Mouse (Mus musculus): ENCODE results near the gene Syk. TPM values are rescaled to one million over a fixed set of nuclear protein-coding genes. Genes with fewer than 3 reads are reported as not detected.

Gene Syk
- polyA plus RNA-seq, 1 experiment from 2014 or later: 7.5 TPM

GRCm38 (mm10) chr13:52631624-52632023 is 48.7 kb downstream of the Syk start:
- no peak overlapping the region for H3K4me2 ChIP-seq (replicated peaks; ENCODE audit: low read depth, low read length)
- no peaks in the 10 kb centered on the region for H3K36me3 ChIP-seq (ENCODE audit: insufficient read depth, low read length)
- ATAC-seq (ENCODE audit: low FRiP score, low TSS enrichment): no peak
- WGBS: 68% methylated on average over 4 of the region's 4 CpGs
- H3K4me1 ChIP-seq (ENCODE audit: insufficient read depth, low read length): no peaks in the 10 kb centered on the region
- H3K4me3 ChIP-seq (ENCODE audit: low read length): no peak overlapping the region
- no peaks in the 10 kb centered on the region for H3K9me3 ChIP-seq (ENCODE audit: low read length)
- H3K27ac ChIP-seq (ENCODE audit: low read length): no peak overlapping the region
- H3K27me3 ChIP-seq (ENCODE audit: insufficient read depth, low read length): no peaks in the 10 kb centered on the region
- H3K9ac ChIP-seq (replicated peaks; ENCODE audit: low read length): no peak overlapping the region

GRCm38 (mm10) chr13:52635484-52635883 is 52.5 kb downstream of the Syk start:
- Histone ChIP-seq H3K27ac (ENCODE audit: low read length) (no peak overlapping the region), H3K4me3 (ENCODE audit: low read length) (no peak overlapping the region), H3K9ac (replicated peaks; ENCODE audit: low read length) (no peak overlapping the region), H3K9me3 (ENCODE audit: low read length) (no peaks in the 10 kb centered on the region), H3K4me2 (replicated peaks; ENCODE audit: low read depth, low read length) (no peak overlapping the region), H3K27me3 (ENCODE audit: insufficient read depth, low read length) (no peaks in the 10 kb centered on the region), H3K4me1 (ENCODE audit: insufficient read depth, low read length) (no peaks in the 10 kb centered on the region), H3K36me3 (ENCODE audit: insufficient read depth, low read length) (no peaks in the 10 kb centered on the region)
- WGBS: 74% methylated on average over 3 of the region's 3 CpGs
- no peak for ATAC-seq (ENCODE audit: low FRiP score, low TSS enrichment)

DNA sequence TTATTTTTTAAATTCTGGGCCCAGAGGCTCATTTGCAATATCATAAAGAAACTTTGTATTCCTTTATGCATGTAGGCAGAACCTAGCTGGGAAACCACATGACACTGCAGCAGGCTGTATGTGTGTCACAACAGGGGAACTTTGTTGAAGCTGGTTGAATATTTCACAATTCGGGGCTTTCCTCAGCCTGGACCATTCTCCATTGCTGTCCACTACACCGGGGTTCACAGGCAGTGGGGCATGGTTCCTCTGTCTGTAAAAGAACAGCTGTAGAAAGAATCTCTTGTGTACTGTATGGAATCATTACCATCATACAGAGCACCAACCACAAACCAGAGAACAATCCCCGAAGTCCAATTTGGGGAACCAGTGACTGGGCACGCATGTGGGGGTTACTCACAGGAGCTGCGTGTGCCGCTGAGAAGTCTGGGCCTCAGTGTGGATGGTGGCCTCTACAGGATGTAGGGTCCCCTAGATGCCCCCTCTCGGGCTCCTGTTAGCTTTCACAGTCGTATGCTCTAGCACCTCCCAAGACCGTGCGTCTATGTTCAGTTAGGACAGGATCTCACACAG is 53.3 kb downstream of the Syk start:
- no peak for ATAC-seq (ENCODE audit: low FRiP score, low TSS enrichment)
- 68% methylated on average over 10 of the region's 10 CpGs for WGBS

GRCm38 (mm10) chr13:52646566-52646965 is 63.6 kb downstream of the Syk start:
- Histone ChIP-seq H3K9me3 (ENCODE audit: low read length) (no peaks in the 10 kb centered on the region), H3K36me3 (ENCODE audit: insufficient read depth, low read length) (no peaks in the 10 kb centered on the region), H3K27me3 (ENCODE audit: insufficient read depth, low read length) (no peaks in the 10 kb centered on the region), H3K4me3 (ENCODE audit: low read length) (no peak overlapping the region), H3K27ac (ENCODE audit: low read length) (no peak overlapping the region), H3K9ac (replicated peaks; ENCODE audit: low read length) (no peak overlapping the region), H3K4me1 (ENCODE audit: insufficient read depth, low read length) (0 out of 2 replicates have a peak, but pooled peaks cover 4% of the 10 kb centered on the region), H3K4me2 (replicated peaks; ENCODE audit: low read depth, low read length) (no peak overlapping the region)
- no peak for ATAC-seq (ENCODE audit: low FRiP score, low TSS enrichment)
- WGBS: 81% methylated on average over 3 of the region's 3 CpGs

More for the DNA sequence above, 53.3 kb downstream of the Syk start:
- H3K36me3 ChIP-seq (ENCODE audit: insufficient read depth, low read length): no peaks in the 10 kb centered on the region
- no peaks in the 10 kb centered on the region for H3K9me3 ChIP-seq (ENCODE audit: low read length)
- H3K4me3 ChIP-seq (ENCODE audit: low read length): no peak overlapping the region
- no peak overlapping the region for H3K27ac ChIP-seq (ENCODE audit: low read length)
- H3K4me2 ChIP-seq (replicated peaks; ENCODE audit: low read depth, low read length): no peak overlapping the region
- H3K27me3 ChIP-seq (ENCODE audit: insufficient read depth, low read length): no peaks in the 10 kb centered on the region
- H3K9ac ChIP-seq (replicated peaks; ENCODE audit: low read length): no peak overlapping the region
- no peaks in the 10 kb centered on the region for H3K4me1 ChIP-seq (ENCODE audit: insufficient read depth, low read length)

DNA sequence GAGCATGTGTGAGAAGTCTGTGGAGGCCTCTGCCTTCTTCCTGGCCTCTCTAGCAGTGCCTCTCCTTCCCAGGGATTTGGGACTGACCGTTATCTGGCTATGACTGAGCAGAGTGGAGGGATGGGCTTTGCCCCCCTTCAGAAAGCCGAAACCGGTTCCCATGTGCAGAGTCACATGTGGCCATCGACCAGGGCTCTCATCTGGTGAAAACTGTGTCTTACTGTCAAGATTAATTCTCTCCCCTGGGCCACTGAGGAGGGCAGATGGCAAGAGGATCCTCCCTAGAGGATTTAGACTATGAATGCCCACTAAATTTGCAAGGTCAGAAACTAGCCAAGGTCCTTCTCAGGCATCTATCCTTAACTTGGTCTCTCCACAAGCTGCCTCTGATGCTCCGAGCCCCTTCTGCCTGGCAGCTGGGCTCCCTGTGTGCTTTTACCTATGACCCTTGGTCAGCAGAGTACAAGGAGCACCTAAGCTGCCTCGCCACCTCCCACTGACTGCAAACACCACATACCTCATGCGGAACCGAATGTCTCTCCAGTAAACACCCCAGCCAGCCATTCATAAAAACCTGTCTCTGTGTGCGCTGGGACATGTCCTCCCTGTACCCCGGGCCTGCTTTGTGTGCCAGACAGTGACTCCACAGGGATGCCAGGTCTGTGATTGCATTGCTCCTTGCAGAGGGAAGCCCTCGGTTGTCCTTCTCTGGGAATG is 65.2 kb downstream of the Syk start:
- no peak overlapping the region for H3K9ac ChIP-seq (replicated peaks; ENCODE audit: low read length)
- no peak overlapping the region for H3K4me2 ChIP-seq (replicated peaks; ENCODE audit: low read depth, low read length)
- no peaks in the 10 kb centered on the region for H3K9me3 ChIP-seq (ENCODE audit: low read length)
- H3K4me1 ChIP-seq (ENCODE audit: insufficient read depth, low read length): peaks cover 10% of the 10 kb centered on the region; the same call in 1 of the 2 replicates
- H3K27ac ChIP-seq (ENCODE audit: low read length): no peak overlapping the region
- no peak overlapping the region for H3K4me3 ChIP-seq (ENCODE audit: low read length)
- no peaks in the 10 kb centered on the region for H3K36me3 ChIP-seq (ENCODE audit: insufficient read depth, low read length)
- 43% methylated on average over 11 of the region's 11 CpGs for WGBS
- no peaks in the 10 kb centered on the region for H3K27me3 ChIP-seq (ENCODE audit: insufficient read depth, low read length)
- ATAC-seq (ENCODE audit: low FRiP score, low TSS enrichment): 0 out of 2 replicates have a peak, but pooled peaks have one; percentile 41

DNA sequence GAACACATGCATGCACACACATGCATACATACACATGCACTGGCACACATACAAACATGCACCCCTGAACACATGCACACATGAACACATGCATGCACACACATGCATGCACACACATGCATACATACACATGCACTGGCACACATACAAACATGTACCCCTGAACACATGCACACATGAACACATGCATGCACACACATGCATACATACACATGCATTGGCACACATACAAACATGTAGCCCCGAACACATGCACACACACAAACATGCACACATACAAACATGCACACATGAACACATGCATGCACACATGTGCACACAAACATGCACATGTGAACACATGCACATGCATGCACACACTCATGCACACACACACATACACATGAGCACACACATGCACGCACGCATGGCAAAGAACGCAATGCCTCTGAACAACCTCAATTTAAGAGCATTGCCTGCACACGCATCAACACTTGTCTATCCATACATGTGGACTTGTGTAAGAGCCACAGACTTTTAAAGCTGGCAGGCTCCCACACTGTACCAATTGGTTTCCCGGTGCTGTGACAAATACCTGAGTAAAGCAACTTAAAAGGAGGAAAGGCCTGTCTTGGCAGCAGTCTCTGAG is 66.9 kb downstream of the Syk start:
- 97% methylated on average over 6 of the region's 6 CpGs for WGBS
- H3K9me3 ChIP-seq (ENCODE audit: low read length): no peaks in the 10 kb centered on the region

GRCm38 (mm10) chr13:52651383-52652252 is 68.6 kb downstream of the Syk start:
- WGBS: 26% methylated on average over 11 of the region's 12 CpGs
- peaks cover 6% of the 10 kb centered on the region; the same call in 1 of the 2 replicates for H3K27me3 ChIP-seq (ENCODE audit: insufficient read depth, low read length)
- H3K9me3 ChIP-seq (ENCODE audit: low read length): no peaks in the 10 kb centered on the region
- H3K27ac ChIP-seq (ENCODE audit: low read length): no peak overlapping the region
- H3K9ac ChIP-seq (replicated peaks; ENCODE audit: low read length): no peak overlapping the region
- no peaks in the 10 kb centered on the region for H3K36me3 ChIP-seq (ENCODE audit: insufficient read depth, low read length)
- H3K4me3 ChIP-seq (ENCODE audit: low read length): no peak overlapping the region
- peak overlapping the region; percentile 27; the same call in 1 of the 2 replicates for H3K4me2 ChIP-seq (replicated peaks; ENCODE audit: low read depth, low read length)
- H3K4me1 ChIP-seq (ENCODE audit: insufficient read depth, low read length): peaks cover 10% of the 10 kb centered on the region; the same call in 1 of the 2 replicates
- ATAC-seq (ENCODE audit: low FRiP score, low TSS enrichment): no peak; the same call in 1 of the 2 replicates

More for the DNA sequence above, 66.9 kb downstream of the Syk start:
- H3K9ac ChIP-seq (replicated peaks; ENCODE audit: low read length): no peak overlapping the region
- no peaks in the 10 kb centered on the region for H3K36me3 ChIP-seq (ENCODE audit: insufficient read depth, low read length)
- H3K27me3 ChIP-seq (ENCODE audit: insufficient read depth, low read length): no peaks in the 10 kb centered on the region
- no peak for ATAC-seq (ENCODE audit: low FRiP score, low TSS enrichment)
- H3K4me2 ChIP-seq (replicated peaks; ENCODE audit: low read depth, low read length): no peak overlapping the region
- no peak overlapping the region for H3K27ac ChIP-seq (ENCODE audit: low read length)
- H3K4me3 ChIP-seq (ENCODE audit: low read length): no peak overlapping the region
- peaks cover 10% of the 10 kb centered on the region; the same call in 1 of the 2 replicates for H3K4me1 ChIP-seq (ENCODE audit: insufficient read depth, low read length)

DNA sequence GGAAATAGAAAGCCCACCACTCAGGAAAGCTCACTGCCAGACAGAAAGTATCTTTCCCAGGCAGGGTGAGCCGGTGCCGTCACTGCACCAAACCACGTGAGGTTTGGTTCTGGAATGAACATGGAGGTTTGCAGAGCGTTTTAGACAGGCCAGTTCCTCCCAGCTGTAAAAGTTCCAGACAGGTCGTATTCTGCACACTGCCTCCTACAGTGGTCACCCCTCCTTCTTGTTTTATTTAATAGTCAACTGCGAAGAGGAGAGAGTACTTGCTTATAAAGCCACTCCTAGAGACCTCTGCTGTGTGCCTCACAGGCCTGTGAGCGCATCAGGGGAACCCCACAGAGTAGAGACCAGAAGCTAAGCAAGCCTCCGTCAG is 69.3 kb downstream of the Syk start:
- H3K27me3 ChIP-seq (ENCODE audit: insufficient read depth, low read length): peaks cover 6% of the 10 kb centered on the region; the same call in 1 of the 2 replicates
- 0 out of 2 replicates have a peak, but pooled peaks have one; percentile 36 for ATAC-seq (ENCODE audit: low FRiP score, low TSS enrichment)
- no peak overlapping the region for H3K9ac ChIP-seq (replicated peaks; ENCODE audit: low read length)
- H3K4me1 ChIP-seq (ENCODE audit: insufficient read depth, low read length): peaks cover 10% of the 10 kb centered on the region; the same call in 1 of the 2 replicates
- H3K36me3 ChIP-seq (ENCODE audit: insufficient read depth, low read length): no peaks in the 10 kb centered on the region
- no peak overlapping the region for H3K4me3 ChIP-seq (ENCODE audit: low read length)
- WGBS: 53% methylated on average over 8 of the region's 8 CpGs
- no peaks in the 10 kb centered on the region for H3K9me3 ChIP-seq (ENCODE audit: low read length)
- no peak overlapping the region for H3K4me2 ChIP-seq (replicated peaks; ENCODE audit: low read depth, low read length)
- H3K27ac ChIP-seq (ENCODE audit: low read length): no peak overlapping the region

- WGBS: 56% methylated on average over 12 of the region's 12 CpGs
- Histone ChIP-seq H3K27me3 (ENCODE audit: insufficient read depth, low read length) (peaks cover 6% of the 10 kb centered on the region; the same call in 1 of the 2 replicates), H3K36me3 (ENCODE audit: insufficient read depth, low read length) (no peaks in the 10 kb centered on the region), H3K9me3 (ENCODE audit: low read length) (no peaks in the 10 kb centered on the region), H3K9ac (replicated peaks; ENCODE audit: low read length) (no peak overlapping the region), H3K27ac (ENCODE audit: low read length) (no peak overlapping the region), H3K4me2 (replicated peaks; ENCODE audit: low read depth, low read length) (no peak overlapping the region), H3K4me1 (ENCODE audit: insufficient read depth, low read length) (peaks cover 6% of the 10 kb centered on the region; the same call in 1 of the 2 replicates), H3K4me3 (ENCODE audit: low read length) (no peak overlapping the region)
- ATAC-seq (ENCODE audit: low FRiP score, low TSS enrichment): no peak
Measured at GRCm38 (mm10) chr13:52654081-52654829, 71.3 kb downstream of the Syk start.
